Comparison of ENCODE assay signal across 10 mouse cellular contexts in the genomic region with DNA sequence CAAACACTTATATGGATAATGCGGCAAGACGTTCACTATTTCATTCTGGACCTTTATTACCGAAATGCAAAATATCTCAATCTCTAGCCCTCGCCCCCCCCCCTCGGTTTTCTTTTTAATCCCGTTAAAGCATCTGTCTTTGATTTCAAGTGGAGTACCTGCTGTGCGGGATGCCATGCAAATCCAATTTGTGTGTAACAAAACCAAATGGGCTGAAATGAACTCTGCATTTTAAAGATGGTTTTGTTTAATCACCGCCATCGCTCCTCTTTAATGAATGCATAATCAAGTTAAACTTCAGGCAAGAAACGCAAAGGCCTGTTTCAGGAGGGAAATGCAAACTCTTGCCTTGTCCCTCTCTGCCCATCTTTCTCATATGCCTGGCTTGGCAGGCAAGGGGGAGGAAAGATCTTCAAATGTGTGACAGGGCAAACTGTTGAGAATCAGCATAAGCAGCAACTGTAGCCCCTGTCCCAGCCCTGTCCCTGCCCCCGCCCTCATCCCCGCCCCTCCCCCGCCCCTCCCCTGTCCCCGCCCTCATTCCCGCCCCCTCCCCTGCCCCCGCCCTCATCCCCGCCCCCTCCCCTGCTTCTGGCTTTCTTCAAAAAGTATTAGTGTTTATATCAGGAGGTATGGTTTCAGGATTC.
DNase-seq lines count a peak whose midpoint lies in the region; ATAC-seq and TF ChIP-seq lines count a peak whose summit lies in the region.
"Had no signal": no experiment of that assay in that cellular context is flagged by ENCODE, and none has a peak within 500 bp of the region (broad histone marks: within the 10 kb centered on the region; RNA-seq: fewer than 3 reads in every experiment).

No protein-coding gene starts in this region.

- DNase-seq in embryonic facial prominence, embryonic 10.5 days (ENCODE audit: low spot score): peak; percentile 57
- peak; percentile 57 for DNase-seq in hindbrain, postnatal 0 days (ENCODE audit: low spot score)
- no peak for DNase-seq in adrenal gland, adult 2 months
- DNase-seq in adrenal gland, postnatal 10 days: no peak
- no peak for DNase-seq in kidney, adult 9 months
- DNase-seq: lung, adult 18-20 months; thymus, postnatal 36 days had no signal

- H3K4me3 ChIP-seq in embryonic facial prominence, embryonic 10.5 days: 0 out of 2 replicates have a peak overlapping the region, but pooled peaks have one; percentile 14
- no peak overlapping the region for H3K4me3 ChIP-seq in forebrain, embryonic 13.5 days
- H3K4me3 ChIP-seq in hindbrain, postnatal 0 days (ENCODE audit: low read length): no peak overlapping the region
- H3K4me3 ChIP-seq in neural tube, embryonic 12.5 days: no peak overlapping the region
- H3K4me3 ChIP-seq: heart, embryonic 12.5 days had no signal

- no peak for TF ChIP-seq CTCF in hindbrain, postnatal 0 days (IDR thresholded peaks at IDR 0.05; ENCODE audit: low read depth)

- no peaks in the 10 kb centered on the region for H3K27me3 ChIP-seq in embryonic facial prominence, embryonic 10.5 days (replicated peaks; ENCODE audit: low read depth, poor library complexity, severe bottlenecking)
- H3K27me3 ChIP-seq in forebrain, embryonic 13.5 days: no peaks in the 10 kb centered on the region
- H3K27me3 ChIP-seq in hindbrain, postnatal 0 days (ENCODE audit: insufficient read depth, low read length): no peaks in the 10 kb centered on the region
- no peaks in the 10 kb centered on the region for H3K27me3 ChIP-seq in neural tube, embryonic 12.5 days (replicated peaks)
- H3K27me3 ChIP-seq: heart, embryonic 12.5 days had no signal

- H3K36me3 ChIP-seq in embryonic facial prominence, embryonic 10.5 days (replicated peaks): no peaks in the 10 kb centered on the region
- no peaks in the 10 kb centered on the region for H3K36me3 ChIP-seq in forebrain, embryonic 13.5 days (ENCODE audit: poor library complexity, severe bottlenecking)
- no peaks in the 10 kb centered on the region for H3K36me3 ChIP-seq in hindbrain, postnatal 0 days (ENCODE audit: insufficient read depth, low read length)
- H3K36me3 ChIP-seq in neural tube, embryonic 12.5 days: no peaks in the 10 kb centered on the region
- H3K36me3 ChIP-seq: heart, embryonic 12.5 days had no signal

- H3K4me1 ChIP-seq in embryonic facial prominence, embryonic 10.5 days: peaks cover 11% of the 10 kb centered on the region
- H3K4me1 ChIP-seq in forebrain, embryonic 13.5 days: no peaks in the 10 kb centered on the region
- H3K4me1 ChIP-seq in hindbrain, postnatal 0 days (ENCODE audit: insufficient read depth, low read length): no peaks in the 10 kb centered on the region
- no peaks in the 10 kb centered on the region for H3K4me1 ChIP-seq in neural tube, embryonic 12.5 days
- H3K4me1 ChIP-seq: heart, embryonic 12.5 days had no signal

- 34% methylated on average over 16 of the region's 17 CpGs for WGBS in embryonic facial prominence, embryonic 10.5 days
- 6% methylated on average over 14 of the region's 17 CpGs for WGBS in forebrain, embryonic 13.5 days
- WGBS in hindbrain, postnatal 0 days: 20% methylated on average over 13 of the region's 17 CpGs
- 45% methylated on average over 12 of the region's 17 CpGs for WGBS in neural tube, embryonic 12.5 days

- no peak overlapping the region for H3K9ac ChIP-seq in forebrain, embryonic 13.5 days
- no peak overlapping the region for H3K9ac ChIP-seq in hindbrain, postnatal 0 days (replicated peaks; ENCODE audit: low read length)
- no peak overlapping the region for H3K9ac ChIP-seq in neural tube, embryonic 12.5 days
- H3K9ac ChIP-seq: heart, embryonic 12.5 days had no signal

- no peaks in the 10 kb centered on the region for H3K9me3 ChIP-seq in embryonic facial prominence, embryonic 10.5 days
- H3K9me3 ChIP-seq in forebrain, embryonic 13.5 days (replicated peaks): no peaks in the 10 kb centered on the region
- H3K9me3 ChIP-seq in hindbrain, postnatal 0 days (ENCODE audit: low read length): no peaks in the 10 kb centered on the region
- H3K9me3 ChIP-seq in neural tube, embryonic 12.5 days: no peaks in the 10 kb centered on the region
- H3K9me3 ChIP-seq: heart, embryonic 12.5 days had no signal

- peak overlapping the region; percentile 41 for H3K4me2 ChIP-seq in forebrain, embryonic 13.5 days
- peak overlapping the region; percentile 29; the same call in 1 of the 2 replicates for H3K4me2 ChIP-seq in hindbrain, postnatal 0 days (ENCODE audit: low read depth, low read length)
- H3K4me2 ChIP-seq in neural tube, embryonic 12.5 days (replicated peaks): no peak overlapping the region
- H3K4me2 ChIP-seq: heart, embryonic 12.5 days had no signal

- H3K27ac ChIP-seq in embryonic facial prominence, embryonic 10.5 days (replicated peaks): no peak overlapping the region
- H3K27ac ChIP-seq in forebrain, embryonic 13.5 days: no peak overlapping the region
- no peak overlapping the region for H3K27ac ChIP-seq in hindbrain, postnatal 0 days
- no peak overlapping the region for H3K27ac ChIP-seq in neural tube, embryonic 12.5 days

- ATAC-seq in forebrain, embryonic 13.5 days: peak; percentile 80
- ATAC-seq in hindbrain, postnatal 0 days: peak; percentile 69
- peak; percentile 36; the same call in 1 of the 2 replicates for ATAC-seq in neural tube, embryonic 12.5 days (ENCODE audit: low FRiP score, low read depth)

Comparison
In these comparisons a context has a peak if more than half of its experiments do, and no peak if none do; other contexts are left out.
1. DNase-seq: peak in embryonic facial prominence, embryonic 10.5 days (single experiment) and hindbrain, postnatal 0 days (single experiment); none in adrenal gland, adult 2 months (single experiment), adrenal gland, postnatal 10 days (single experiment) and kidney, adult 9 months (single experiment).
2. Peak in every context shown above with its lines, with median percentiles within 50 percentile points of each other: ATAC-seq.